Mouse (Mus musculus): Measurements from ENCODE around the gene Akr1c21.
"Not testable (repeated sequence)": the region's sequence is repeated elsewhere in the genome, so short reads cannot be mapped to it uniquely, and the experiment has no call there.

Akr1c21 gene

GRCm38 (mm10) chr13:4573871-4574270 is at the start of gene Akr1c21:
Akr1c21 (plus strand) TSS chr13:4574075.
- DNase-seq (ENCODE audit: low read depth, low spot score): no peak

GRCm38 (mm10) chr13:4559143-4559542 is 14.7 kb upstream of the Akr1c21 start:
- DNase-seq (ENCODE audit: low read depth, low spot score): no peak

- DNase-seq (ENCODE audit: low read depth, low spot score): no peak
Observed at GRCm38 (mm10) chr13:4560500-4560899, 13.4 kb upstream of the Akr1c21 start.

- no peak for DNase-seq (ENCODE audit: low read depth, low spot score)
Observed at GRCm38 (mm10) chr13:4565996-4566395, 7.9 kb upstream of the Akr1c21 start.

GRCm38 (mm10) chr13:4576921-4577320 is 3.0 kb downstream of the Akr1c21 start:
- no peak for DNase-seq (ENCODE audit: low read depth, low spot score)

- not testable (repeated sequence) for DNase-seq (ENCODE audit: low read depth, low spot score)
Observed at GRCm38 (mm10) chr13:4603431-4603830, 29.6 kb downstream of the Akr1c21 start.

GRCm38 (mm10) chr13:4606821-4607220 is 32.9 kb downstream of the Akr1c21 start:
- DNase-seq (ENCODE audit: low read depth, low spot score): no peak

- DNase-seq (ENCODE audit: low read depth, low spot score): peak; percentile 1
Observed at GRCm38 (mm10) chr13:4608530-4608929, 34.7 kb downstream of the Akr1c21 start.

GRCm38 (mm10) chr13:4608961-4609409 is 35.1 kb downstream of the Akr1c21 start, which contains the start of gene Akr1e1:
Akr1e1 (minus strand) TSS chr13:4609174.
- DNase-seq (ENCODE audit: low read depth, low spot score): peak; percentile 91

- peak; percentile 15 for DNase-seq (ENCODE audit: low read depth, low spot score)
Observed at GRCm38 (mm10) chr13:4610902-4611301, 37.0 kb downstream of the Akr1c21 start.
